In genomic region chr10:45584311-45585102, GRCm38 (mm10) we compare ENCODE assay signal across 13 mouse cellular contexts. TPM values are rescaled to one million over a fixed set of nuclear protein-coding genes. Genes with fewer than 3 reads are reported as not detected.
DNase-seq lines count a peak whose midpoint lies in the region; ATAC-seq and TF ChIP-seq lines count a peak whose summit lies in the region.
"Had no signal": no experiment of that assay in that cellular context is flagged by ENCODE, and none has a peak within 500 bp of the region (broad histone marks: within the 10 kb centered on the region; RNA-seq: fewer than 3 reads in every experiment).

No protein-coding gene starts in this region.

- ATAC-seq in kidney, embryonic 15.5 days (replicated peaks; ENCODE audit: low FRiP score), result peak; percentile 89
- ATAC-seq in liver, embryonic 12.5 days, result peak; percentile 99
- ATAC-seq in hindbrain, postnatal 0 days, result no peak
- ATAC-seq: activated CD4-positive, CD25-positive, alpha-beta regulatory T cell, adult 4 months; forebrain, embryonic 14.5 days had no signal

- H3K4me3 ChIP-seq in kidney, embryonic 15.5 days (replicated peaks), result no peak overlapping the region
- peak overlapping the region; percentile 41 for H3K4me3 ChIP-seq in liver, embryonic 12.5 days
- H3K4me3 ChIP-seq in hindbrain, postnatal 0 days (ENCODE audit: low read length), result no peak overlapping the region
- H3K4me3 ChIP-seq: embryonic facial prominence, embryonic 10.5 days had no signal

- H3K27me3 ChIP-seq in kidney, embryonic 15.5 days, result no peaks in the 10 kb centered on the region
- H3K27me3 ChIP-seq in liver, embryonic 12.5 days (replicated peaks), result no peaks in the 10 kb centered on the region
- no peaks in the 10 kb centered on the region for H3K27me3 ChIP-seq in hindbrain, postnatal 0 days (ENCODE audit: insufficient read depth, low read length)

- no peak for TF ChIP-seq CTCF in brain, embryonic 14.5 days (IDR thresholded peaks at IDR 0.05; ENCODE audit: borderline replicate concordance, extremely low read depth, insufficient read depth, insufficient read length)
- TF ChIP-seq CTCF in hindbrain, postnatal 0 days (IDR thresholded peaks at IDR 0.05; ENCODE audit: low read depth), result no peak

- no peak overlapping the region for H3K27ac ChIP-seq in kidney, embryonic 15.5 days
- peak overlapping the region; percentile 97 for H3K27ac ChIP-seq in liver, embryonic 12.5 days
- H3K27ac ChIP-seq in hindbrain, postnatal 0 days, result no peak overlapping the region
- H3K27ac ChIP-seq: embryonic facial prominence, embryonic 10.5 days had no signal

- no peak overlapping the region for H3K9ac ChIP-seq in kidney, embryonic 15.5 days
- peak overlapping the region; percentile 74 for H3K9ac ChIP-seq in liver, embryonic 12.5 days
- H3K9ac ChIP-seq in hindbrain, postnatal 0 days (replicated peaks; ENCODE audit: low read length), result no peak overlapping the region

- DNase-seq in kidney, postnatal 25 days, result no peak
- DNase-seq in brain, embryonic 14.5 days (ENCODE audit: low read depth), result peak; percentile 6
- peak; percentile 39 to 48 for DNase-seq in spleen, postnatal 14 days (ENCODE audit: low spot score in 2 of 2)
- no peak for DNase-seq in testis, postnatal 14 days (ENCODE audit: low spot score)
- DNase-seq in hindbrain, postnatal 0 days (ENCODE audit: low spot score), result no peak
- DNase-seq in cerebellum, adult 11-12 months, result no peak
- DNase-seq: left cerebral cortex, postnatal 4 days; lung, postnatal 36 days had no signal

- no peak for TF ChIP-seq POLR2A in brain, embryonic 14.5 days (IDR thresholded peaks at IDR 0.05; ENCODE audit: borderline replicate concordance, extremely low read depth, insufficient read depth, insufficient read length, poor library complexity, severe bottlenecking)

- H3K9me3 ChIP-seq in kidney, embryonic 15.5 days (replicated peaks), result no peaks in the 10 kb centered on the region
- no peaks in the 10 kb centered on the region for H3K9me3 ChIP-seq in liver, embryonic 12.5 days (replicated peaks)
- no peaks in the 10 kb centered on the region for H3K9me3 ChIP-seq in hindbrain, postnatal 0 days (ENCODE audit: low read length)
- H3K9me3 ChIP-seq: embryonic facial prominence, embryonic 10.5 days had no signal

- no peaks in the 10 kb centered on the region for H3K36me3 ChIP-seq in kidney, embryonic 15.5 days
- peaks cover 17% of the 10 kb centered on the region for H3K36me3 ChIP-seq in liver, embryonic 12.5 days
- H3K36me3 ChIP-seq in hindbrain, postnatal 0 days (ENCODE audit: insufficient read depth, low read length), result no peaks in the 10 kb centered on the region

- no peaks in the 10 kb centered on the region for H3K4me1 ChIP-seq in kidney, embryonic 15.5 days
- H3K4me1 ChIP-seq in liver, embryonic 12.5 days, result peaks cover 60% of the 10 kb centered on the region
- no peaks in the 10 kb centered on the region for H3K4me1 ChIP-seq in hindbrain, postnatal 0 days (ENCODE audit: insufficient read depth, low read length)
- H3K4me1 ChIP-seq: embryonic facial prominence, embryonic 10.5 days had no signal

- H3K4me2 ChIP-seq in kidney, embryonic 15.5 days, result no peak overlapping the region
- peak overlapping the region; percentile 72 for H3K4me2 ChIP-seq in liver, embryonic 12.5 days
- H3K4me2 ChIP-seq in hindbrain, postnatal 0 days (ENCODE audit: low read depth, low read length), result no peak overlapping the region

- 90% methylated on average over 12 of the region's 12 CpGs for WGBS in kidney, embryonic 15.5 days
- 25% methylated on average over 12 of the region's 12 CpGs for WGBS in liver, embryonic 12.5 days (ENCODE audit: insufficient replicate concordance)
- 91% methylated on average over 12 of the region's 12 CpGs for WGBS in hindbrain, postnatal 0 days

RNA-seq across cellular contexts. Expression of gene Hace1, which starts 6.9 kb away (rescaled TPM):
- polyA plus RNA-seq in kidney, embryonic 15.5 days (2015; fragmentation: Nextera tagmentation; extraction: Ambion mirVana), result 16.5 and 17.0 TPM in 2 replicates
- 26.5 and 28.6 TPM in 2 replicates for polyA plus RNA-seq in brain, embryonic 14.5 days (2012; rRNA removed)
- polyA plus RNA-seq in liver, embryonic 12.5 days (2016; fragmentation: Nextera tagmentation; extraction: Ambion mirVana), result 38.5 and 44.6 TPM in 2 replicates
- 14.8 and 25.8 TPM in 2 replicates for total RNA-seq in hindbrain, postnatal 0 days (2014; rRNA removed)
- polyA plus RNA-seq in hindbrain, postnatal 0 days (2015; fragmentation: Nextera tagmentation; extraction: Ambion mirVana), result 7.4 and 9.6 TPM in 2 replicates

Comparison
In these comparisons a context has a peak if more than half of its experiments do, and no peak if none do; other contexts are left out.
1. DNase-seq: peak in brain, embryonic 14.5 days (single experiment) and spleen, postnatal 14 days (2 of 2); none in kidney, postnatal 25 days (0 of 2), testis, postnatal 14 days (single experiment), hindbrain, postnatal 0 days (single experiment) and cerebellum, adult 11-12 months (single experiment).